In the genomic region with DNA sequence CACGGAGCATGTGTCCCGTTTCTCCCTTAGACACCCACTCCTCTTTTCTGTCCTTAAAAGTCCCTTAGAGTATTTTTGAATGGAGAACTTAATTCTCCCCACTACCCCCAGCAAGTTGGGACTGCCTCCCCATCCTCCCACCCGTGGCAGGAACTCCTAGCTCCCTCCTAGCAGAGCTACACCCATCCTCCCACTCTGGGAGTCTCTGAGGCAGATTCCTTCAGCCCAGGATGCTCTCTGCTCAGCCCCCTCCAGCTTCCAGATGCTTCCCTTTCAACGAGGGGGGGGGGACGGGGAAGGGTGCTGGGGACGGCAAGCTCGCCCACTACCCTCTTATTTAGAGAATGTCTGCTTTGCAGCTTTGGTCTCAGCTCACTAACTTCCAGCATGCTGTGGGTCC, we compare ENCODE assay signal across 11 mouse cellular contexts. TPM values are rescaled to one million over a fixed set of nuclear protein-coding genes. Genes with fewer than 3 reads are reported as not detected.
DNase-seq lines count a peak whose midpoint lies in the region; ATAC-seq and TF ChIP-seq lines count a peak whose summit lies in the region.
"Had no signal": no experiment of that assay in that cellular context is flagged by ENCODE, and none has a peak within 500 bp of the region (broad histone marks: within the 10 kb centered on the region; RNA-seq: fewer than 3 reads in every experiment).

No protein-coding gene starts in this region.

- no peak for TF ChIP-seq EP300 in stomach, postnatal 0 days (optimal IDR thresholded peaks at IDR 0.05)

- no peaks in the 10 kb centered on the region for H3K9me3 ChIP-seq in heart, embryonic 12.5 days (replicated peaks)
- no peaks in the 10 kb centered on the region for H3K9me3 ChIP-seq in limb, embryonic 14.5 days (ENCODE audit: control insufficient read depth, low read length)
- H3K9me3 ChIP-seq in stomach, postnatal 0 days (ENCODE audit: control insufficient read depth, low read length) = no peaks in the 10 kb centered on the region

- DNase-seq in heart, adult 8-10 months (ENCODE audit: low spot score) = no peak
- peak; percentile 2 for DNase-seq in retina, embryonic 14.5 days (ENCODE audit: low spot score)
- no peak for DNase-seq in retina, postnatal 1 day
- DNase-seq in limb, embryonic 14.5 days (ENCODE audit: low spot score) = no peak
- DNase-seq in stomach, postnatal 0 days (ENCODE audit: low spot score) = no peak
- DNase-seq in adrenal gland, adult (ENCODE audit: inconsistent age in 2 of 2, low spot score in 1 of 2) = no peak
- no peak for DNase-seq in layer of hippocampus, adult 11-12 months (ENCODE audit: low spot score)
- DNase-seq: adrenal gland, adult 2 months; cerebellum, postnatal 25 days had no signal

- no peak for TF ChIP-seq POLR2A in limb, embryonic 14.5 days (IDR thresholded peaks at IDR 0.05; ENCODE audit: borderline replicate concordance, extremely low read depth, insufficient read depth, insufficient read length)

- ATAC-seq in heart, embryonic 12.5 days (ENCODE audit: insufficient number of reproducible peaks, low FRiP score) = no peak
- ATAC-seq in limb, embryonic 14.5 days (ENCODE audit: low FRiP score, low read depth) = no peak
- ATAC-seq in stomach, postnatal 0 days (ENCODE audit: low FRiP score, low TSS enrichment) = no peak

- no peak overlapping the region; the same call in 1 of the 2 replicates for H3K9ac ChIP-seq in heart, embryonic 12.5 days
- peak overlapping the region; percentile 60; the same call in 1 of the 2 replicates for H3K9ac ChIP-seq in limb, embryonic 14.5 days (ENCODE audit: low read depth, low read length, severe bottlenecking)
- H3K9ac ChIP-seq in stomach, postnatal 0 days (ENCODE audit: low read length) = peak overlapping the region; percentile 72

- no peak overlapping the region for H3K27ac ChIP-seq in heart, embryonic 12.5 days (ENCODE audit: poor library complexity, severe bottlenecking)
- H3K27ac ChIP-seq in limb, embryonic 14.5 days (replicated peaks; ENCODE audit: low read depth, low read length) = no peak overlapping the region
- H3K27ac ChIP-seq in stomach, postnatal 0 days (replicated peaks) = peak overlapping the region; percentile 91

- WGBS in heart, embryonic 12.5 days = 21% methylated on average over 7 of the region's 7 CpGs
- WGBS in limb, embryonic 14.5 days = 22% methylated on average over 7 of the region's 7 CpGs
- 18% methylated on average over 7 of the region's 7 CpGs for WGBS in stomach, postnatal 0 days

- H3K4me1 ChIP-seq in heart, embryonic 12.5 days (replicated peaks) = peaks cover 10% of the 10 kb centered on the region; the same call in 1 of the 2 replicates
- H3K4me1 ChIP-seq in limb, embryonic 14.5 days (ENCODE audit: control insufficient read depth, insufficient read depth, low read length) = peaks cover 5% of the 10 kb centered on the region; the same call in 1 of the 2 replicates
- H3K4me1 ChIP-seq in stomach, postnatal 0 days (replicated peaks; ENCODE audit: control insufficient read depth, insufficient read depth) = 0 out of 2 replicates have a peak, but pooled peaks cover 5% of the 10 kb centered on the region

- peak overlapping the region; percentile 77 for H3K4me2 ChIP-seq in heart, embryonic 12.5 days
- peak overlapping the region; percentile 91 for H3K4me2 ChIP-seq in limb, embryonic 14.5 days (replicated peaks; ENCODE audit: low read depth, low read length, severe bottlenecking)
- H3K4me2 ChIP-seq in stomach, postnatal 0 days (replicated peaks; ENCODE audit: low read depth) = peak overlapping the region; percentile 87

- no peak for TF ChIP-seq CTCF in stomach, postnatal 0 days (IDR thresholded peaks at IDR 0.05; ENCODE audit: low read depth)

- peaks cover 38% of the 10 kb centered on the region for H3K27me3 ChIP-seq in heart, embryonic 12.5 days (replicated peaks)
- peaks cover 10% of the 10 kb centered on the region; the same call in 1 of the 2 replicates for H3K27me3 ChIP-seq in limb, embryonic 14.5 days (ENCODE audit: control insufficient read depth, insufficient read depth, low read length)
- no peaks in the 10 kb centered on the region for H3K27me3 ChIP-seq in stomach, postnatal 0 days (ENCODE audit: control insufficient read depth, insufficient read depth, low read length)

- no peaks in the 10 kb centered on the region for H3K36me3 ChIP-seq in heart, embryonic 12.5 days
- H3K36me3 ChIP-seq in limb, embryonic 14.5 days (ENCODE audit: control insufficient read depth, insufficient read depth, low read length) = no peaks in the 10 kb centered on the region
- H3K36me3 ChIP-seq in stomach, postnatal 0 days (ENCODE audit: control insufficient read depth, insufficient read depth, low read length) = no peaks in the 10 kb centered on the region

- H3K4me3 ChIP-seq in heart, embryonic 12.5 days = no peak overlapping the region; the same call in 1 of the 2 replicates
- peak overlapping the region; percentile 43 for H3K4me3 ChIP-seq in limb, embryonic 14.5 days (replicated peaks; ENCODE audit: low read length)
- H3K4me3 ChIP-seq in stomach, postnatal 0 days (ENCODE audit: low read depth, low read length) = peak overlapping the region; percentile 56

RNA-seq across cellular contexts. Expression of gene Cyp2s1, which starts 1.1 kb away (rescaled TPM):
- 2.7 and 3.1 TPM in 2 replicates for polyA plus RNA-seq in heart, embryonic 12.5 days (2016; fragmentation: Nextera tagmentation; extraction: Ambion mirVana)
- total RNA-seq in heart, adult 8-10 months (2022) = 10 to 100 TPM in 1 of 4 experiments, 1 to 10 TPM in 3; 4.1 to 11.5 (median 5.2) TPM
- polyA plus RNA-seq in limb, embryonic 14.5 days (2012; rRNA removed) = 2.6 and 3.3 TPM in 2 replicates
- polyA plus RNA-seq in limb, embryonic 14.5 days (2014; fragmentation: Nextera tagmentation; extraction: Ambion mirVana) = 1.6 and 2.0 TPM in 2 replicates
- 166 and 195 TPM in 2 replicates for polyA plus RNA-seq in stomach, postnatal 0 days (2015; fragmentation: Nextera tagmentation; extraction: Ambion mirVana)
- total RNA-seq: hematopoietic stem cell, adult 5-6 weeks had no signal

RNA-seq across cellular contexts. Expression of gene Axl, which starts 27.1 kb away (rescaled TPM):
- polyA plus RNA-seq in heart, embryonic 12.5 days (2016; fragmentation: Nextera tagmentation; extraction: Ambion mirVana) = 60.6 and 61.8 TPM in 2 replicates
- total RNA-seq in heart, adult 8-10 months (2022) = 10 to 100 TPM; 50.2 to 70.9 (median 65.9) TPM
- polyA plus RNA-seq in limb, embryonic 14.5 days (2012; rRNA removed) = 80.2 and 94.4 TPM in 2 replicates
- 111 and 132 TPM in 2 replicates for polyA plus RNA-seq in limb, embryonic 14.5 days (2014; fragmentation: Nextera tagmentation; extraction: Ambion mirVana)
- 52.8 and 53.4 TPM in 2 replicates for polyA plus RNA-seq in stomach, postnatal 0 days (2015; fragmentation: Nextera tagmentation; extraction: Ambion mirVana)

Comparison
In these comparisons a context has a peak if more than half of its experiments do, and no peak if none do; other contexts are left out.
1. RNA of gene Cyp2s1, which starts 1.1 kb away (polyA plus RNA-seq): 166 to 195 TPM in stomach, postnatal 0 days; 2.7 to 3.1 TPM in heart, embryonic 12.5 days and 1.6 to 3.3 TPM in limb, embryonic 14.5 days; every median in the first group is over 10 times any median in the second.
2. Peak in every context shown above with its lines, with median percentiles within 50 percentile points of each other: H3K4me2 ChIP-seq.